Mouse (Mus musculus): ENCODE measurements around the gene Atad5.

GRCm38 (mm10) chr11:80081786-80082319, 7.3 kb upstream of the Atad5 start:
- TF ChIP-seq POLR2A (IDR thresholded peaks at IDR 0.05; ENCODE audit: low read depth, low read length) (no peak), CTCF (IDR thresholded peaks at IDR 0.05; ENCODE audit: extremely low read depth, insufficient read length, insufficient replicate concordance, low read depth, low read length) (no peak)

All from small intestine, adult 2 months (tissue).